Mouse (Mus musculus) erythroblast, embryonic 14.5 days (primary cell): Measurements from ENCODE around the gene Elmod2.

ENCODE experiments used
- GATA1 ChIP-seq: IDR thresholded peaks from 2 replicates; pipeline ENCODE4 v1.6.1; 2012; ENCODE audit warnings: low read length, inconsistent platforms, mixed read lengths
- TAL1 ChIP-seq: IDR thresholded peaks from 3 replicates; pipeline ENCODE4 v1.6.1; 2012; ENCODE audit warnings: low read length, inconsistent platforms, mixed read lengths

GRCm38 (mm10) chr8:83309836-83310235 is 22.4 kb downstream of the Elmod2 start:
- TF ChIP-seq GATA1 = no peak
- no peak for TF ChIP-seq TAL1
